Mouse (Mus musculus) thymus, adult 18-20 months (tissue): ENCODE results near the gene Col9a2.
"Not testable (repeated sequence)": the region's sequence is repeated elsewhere in the genome, so short reads cannot be mapped to it uniquely, and the experiment has no call there.

Source experiments
- DNase-seq, 2 experiments: peaks; one replicate each; pipeline ENCODE4 v3.0.0; 2022; ENCODE audit warnings: mixed read lengths in 2 of 2

Gene Col9a2

GRCm38 (mm10) chr4:121023464-121023863 is 15.7 kb upstream of the Col9a2 start:
- DNase-seq = no peak

- DNase-seq = no peak
These were observed 15.2 kb upstream of the Col9a2 start for GRCm38 (mm10) chr4:121023941-121024340.

GRCm38 (mm10) chr4:121025681-121026080 is 13.5 kb upstream of the Col9a2 start:
- no peak for DNase-seq

GRCm38 (mm10) chr4:121028146-121028545 is 11.0 kb upstream of the Col9a2 start:
- DNase-seq = no peak

- no peak for DNase-seq
These were observed 10.4 kb upstream of the Col9a2 start for GRCm38 (mm10) chr4:121028659-121029392.

GRCm38 (mm10) chr4:121029632-121030031 is 9.6 kb upstream of the Col9a2 start:
- DNase-seq = no peak

- DNase-seq = no peak
These were observed 7.7 kb upstream of the Col9a2 start for GRCm38 (mm10) chr4:121031440-121031839.

GRCm38 (mm10) chr4:121033006-121033405 is 6.2 kb upstream of the Col9a2 start:
- no peak for DNase-seq

- no peak for DNase-seq
These were observed 1.1 kb downstream of the Col9a2 start for GRCm38 (mm10) chr4:121040323-121040722.

- peak in 1 of 2 experiments; percentile 17 for DNase-seq
These were observed 1.9 kb downstream of the Col9a2 start for GRCm38 (mm10) chr4:121040897-121041671.

- DNase-seq = no peak
These were observed 3.3 kb downstream of the Col9a2 start for GRCm38 (mm10) chr4:121042472-121042871.

GRCm38 (mm10) chr4:121042946-121043345 is 3.8 kb downstream of the Col9a2 start:
- no peak for DNase-seq

- no peak for DNase-seq
These were observed 12.7 kb downstream of the Col9a2 start for GRCm38 (mm10) chr4:121051863-121052262.

- no peak for DNase-seq
These were observed 13.5 kb downstream of the Col9a2 start for GRCm38 (mm10) chr4:121052454-121053323.

- no peak for DNase-seq
These were observed 17.2 kb downstream of the Col9a2 start for GRCm38 (mm10) chr4:121056342-121056741.

- DNase-seq = no peak
These were observed 17.8 kb downstream of the Col9a2 start for GRCm38 (mm10) chr4:121057032-121057431.

- not testable (repeated sequence) for DNase-seq
These were observed 20.0 kb downstream of the Col9a2 start for GRCm38 (mm10) chr4:121059218-121059617.

GRCm38 (mm10) chr4:121065336-121065735 is 26.2 kb downstream of the Col9a2 start:
- DNase-seq = no peak

- DNase-seq = no peak
These were observed 35.1 kb downstream of the Col9a2 start for GRCm38 (mm10) chr4:121074250-121074649.

- no peak for DNase-seq
These were observed 38.9 kb downstream of the Col9a2 start for GRCm38 (mm10) chr4:121077915-121078646.

- DNase-seq = no peak
These were observed 41.2 kb downstream of the Col9a2 start for GRCm38 (mm10) chr4:121080395-121080794.

GRCm38 (mm10) chr4:121084506-121084905 is 45.3 kb downstream of the Col9a2 start:
- DNase-seq = no peak
